Mouse (Mus musculus) brain, embryonic 14.5 days (tissue): ENCODE measurements around the gene Mindy1.

Experiments used
- CTCF ChIP-seq: fragments of 200-500 bp; IDR thresholded peaks from 2 replicates; pipeline ENCODE4 v1.5.1; 2012; ENCODE audit warnings: inconsistent platforms, mild to moderate bottlenecking, moderate library complexity, borderline replicate concordance; ENCODE audit not compliant: insufficient read depth, insufficient read length; ENCODE audit errors: extremely low read depth
- POLR2A ChIP-seq: fragments of 200-500 bp; IDR thresholded peaks from 2 replicates; pipeline ENCODE4 v1.6.1; 2012; ENCODE audit warnings: mild to moderate bottlenecking, inconsistent platforms, borderline replicate concordance; ENCODE audit not compliant: poor library complexity, insufficient read depth, insufficient read length, severe bottlenecking; ENCODE audit errors: extremely low read depth

DNA sequence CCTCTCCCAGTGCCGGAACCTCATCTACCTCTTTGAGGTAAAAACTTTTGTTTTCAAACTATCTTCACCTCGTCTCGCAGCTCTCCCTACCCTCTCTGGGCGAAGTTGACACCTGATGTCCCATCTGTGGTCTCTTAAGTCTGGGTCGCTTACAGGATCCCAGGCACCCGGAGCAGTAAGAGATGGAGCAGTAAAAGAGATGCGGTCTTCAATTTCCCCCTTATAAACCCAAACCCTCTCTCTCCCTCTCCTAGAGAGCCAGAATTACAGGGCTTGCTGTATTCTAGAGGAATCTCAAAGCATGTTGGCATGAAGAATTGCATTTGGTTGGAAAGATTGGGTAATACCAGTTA, 2.4 kb downstream of the Mindy1 start:
- TF ChIP-seq CTCF (no peak), POLR2A (no peak)
